Mouse (Mus musculus) CH12.LX (cell line): ENCODE measurements at regions not wholly inside any gene's neighbourhood (a gene's known extent, or its start where the extent isn't known, plus 50 kb on each side); places are given as distances from the start of the nearest gene placed in this dataset.

Source experiments
- DNase-seq: peaks from one replicate; pipeline ENCODE4 v3.0.0-alpha.2; 2013; ENCODE audit errors: extremely low read depth
- H3K27ac ChIP-seq: 2 replicates; pipeline ENCODE4 v1.5.1; 2012; ENCODE audit warnings: low read depth, mild to moderate bottlenecking, control low read depth, moderate library complexity; ENCODE audit not compliant: insufficient read depth
- H3K27me3 ChIP-seq: replicated peaks from 2 replicates; pipeline ENCODE3; 2012; ENCODE audit warnings: inconsistent platforms
- H3K36me3 ChIP-seq, 2 experiments: replicated peaks in 1 of 2; 2 replicates each; pipeline versions ENCODE3 to v1.6.1; 2012; ENCODE audit warnings: inconsistent platforms in 1 of 2, low read length in 1 of 2, mild to moderate bottlenecking in 1 of 2, mixed read lengths in 1 of 2, moderate library complexity in 1 of 2; ENCODE audit not compliant: control insufficient read depth in 1 of 2, insufficient read depth in 1 of 2
- H3K4me1 ChIP-seq, 2 experiments: 2 replicates each; pipeline ENCODE4 v1.6.1; 2012; ENCODE audit warnings: inconsistent platforms in 1 of 2, moderate library complexity in 1 of 2; ENCODE audit not compliant: insufficient read depth in 2 of 2, control insufficient read depth in 1 of 2
- H3K4me2 ChIP-seq: 2 replicates; pipeline ENCODE4 v1.6.1; 2012; ENCODE audit warnings: low read depth, mild to moderate bottlenecking, control low read depth; ENCODE audit not compliant: poor library complexity, insufficient read depth, severe bottlenecking
- H3K4me3 ChIP-seq, 3 experiments: fragments of 150-350 bp in 1 of 3; sonication (generic) in 1 of 3; replicated peaks in 1 of 3; 2 replicates each; pipeline versions ENCODE3 to v1.5.1; 2011 to 2012; ENCODE audit warnings: low read depth in 2 of 3, low read length in 2 of 3, mild to moderate bottlenecking in 2 of 3, moderate library complexity in 2 of 3, control low read depth in 1 of 3, improper control_type of control experiment in 1 of 3, inconsistent platforms in 1 of 3, mixed read lengths in 1 of 3; ENCODE audit not compliant: poor library complexity in 1 of 3
- H3K79me2 ChIP-seq: replicated peaks from 2 replicates; pipeline ENCODE4 v1.6.1; 2012; ENCODE audit warnings: mild to moderate bottlenecking, moderate library complexity; ENCODE audit not compliant: control insufficient read depth, poor library complexity, insufficient read depth, severe bottlenecking; ENCODE audit errors: extremely low read depth
- H3K9ac ChIP-seq: 2 replicates; pipeline ENCODE4 v1.6.1; 2012; ENCODE audit warnings: low read depth, mild to moderate bottlenecking, control low read depth, moderate library complexity; ENCODE audit not compliant: insufficient read depth
- H3K9me3 ChIP-seq: replicated peaks from 2 replicates; pipeline ENCODE3; 2012; ENCODE audit warnings: low read length, inconsistent platforms, mixed read lengths
- CHD1 ChIP-seq: IDR thresholded peaks from 2 replicates; pipeline ENCODE4 v1.6.1; 2012; ENCODE audit warnings: low read depth, low read length, improper control_type of control experiment, inconsistent platforms
- ELF1 ChIP-seq: IDR thresholded peaks from 2 replicates; pipeline ENCODE4 v1.6.1; 2014; ENCODE audit warnings: low read depth, mild to moderate bottlenecking, inconsistent platforms, low read length, improper control_type of control experiment
- EP300 ChIP-seq: IDR thresholded peaks from 2 replicates; pipeline ENCODE4 v1.6.1; 2011; ENCODE audit warnings: low read length, improper control_type of control experiment
- HCFC1 ChIP-seq: IDR thresholded peaks from 2 replicates; pipeline ENCODE4 v1.6.1; 2012; ENCODE audit warnings: low read depth, mild to moderate bottlenecking, inconsistent platforms, low read length, improper control_type of control experiment
- IRF4 ChIP-seq: IDR thresholded peaks from 2 replicates; pipeline ENCODE4 v1.6.1; 2014; ENCODE audit warnings: low read depth, mild to moderate bottlenecking, inconsistent platforms, low read length, improper control_type of control experiment
- JUN ChIP-seq: IDR thresholded peaks from 2 replicates; pipeline ENCODE4 v1.6.1; 2011; ENCODE audit warnings: low read depth, mild to moderate bottlenecking, low read length, improper control_type of control experiment, moderate library complexity; ENCODE audit not compliant: insufficient read depth
- JUND ChIP-seq: conservative IDR thresholded peaks from 2 replicates; pipeline ENCODE4 v1.6.1; 2011; ENCODE audit warnings: low read depth, low read length, improper control_type of control experiment
- MAFK ChIP-seq: IDR thresholded peaks from 2 replicates; pipeline ENCODE4 v1.6.1; 2011; ENCODE audit warnings: low read length, improper control_type of control experiment; ENCODE audit not compliant: insufficient replicate concordance
- MAX ChIP-seq: IDR thresholded peaks from 2 replicates; pipeline ENCODE4 v1.6.1; 2011; ENCODE audit warnings: low read length, improper control_type of control experiment
- MAZ ChIP-seq: IDR thresholded peaks from 2 replicates; pipeline ENCODE4 v1.6.1; 2012; ENCODE audit warnings: low read depth, mild to moderate bottlenecking, inconsistent platforms, low read length, improper control_type of control experiment, moderate library complexity
- MEF2A ChIP-seq: IDR thresholded peaks from 2 replicates; pipeline ENCODE4 v1.6.1; 2014; ENCODE audit warnings: low read depth, mild to moderate bottlenecking, inconsistent platforms, low read length, improper control_type of control experiment, borderline replicate concordance
- PAX5 ChIP-seq: IDR thresholded peaks from 2 replicates; pipeline ENCODE4 v1.6.1; 2012; ENCODE audit warnings: low read length, inconsistent platforms, mixed read lengths
- POLR2AphosphoS2 ChIP-seq: IDR thresholded peaks from 2 replicates; pipeline ENCODE4 v1.6.1; 2011; ENCODE audit warnings: low read depth, low read length, improper control_type of control experiment
- RAD21 ChIP-seq: IDR thresholded peaks from 2 replicates; pipeline ENCODE4 v1.6.1; 2011; ENCODE audit warnings: low read depth, mild to moderate bottlenecking, low read length, improper control_type of control experiment, moderate library complexity
- RCOR1 ChIP-seq: conservative IDR thresholded peaks from 2 replicates; pipeline ENCODE4 v1.6.1; 2012; ENCODE audit warnings: low read depth, mild to moderate bottlenecking, inconsistent platforms, low read length, improper control_type of control experiment
- SIN3A ChIP-seq: IDR thresholded peaks from 2 replicates; pipeline ENCODE4 v1.6.1; 2012; ENCODE audit warnings: low read length, improper control_type of control experiment, inconsistent platforms
- TBP ChIP-seq: conservative IDR thresholded peaks from 2 replicates; pipeline ENCODE4 v1.6.1; 2011; ENCODE audit warnings: low read depth, low read length, improper control_type of control experiment
- UBTF ChIP-seq: IDR thresholded peaks from 2 replicates; pipeline ENCODE4 v1.6.1; 2012; ENCODE audit warnings: low read depth, mild to moderate bottlenecking, inconsistent platforms, low read length, improper control_type of control experiment, moderate library complexity
- USF2 ChIP-seq: conservative IDR thresholded peaks from 2 replicates; pipeline ENCODE4 v1.6.1; 2011; ENCODE audit warnings: low read depth, low read length, improper control_type of control experiment
- ZKSCAN1 ChIP-seq: IDR thresholded peaks from 2 replicates; pipeline ENCODE4 v1.6.1; 2012; ENCODE audit warnings: low read depth, inconsistent platforms, low read length, improper control_type of control experiment, borderline replicate concordance
- ZMIZ1 ChIP-seq: IDR thresholded peaks from 2 replicates; pipeline ENCODE4 v1.6.1; 2012; ENCODE audit warnings: low read depth, mild to moderate bottlenecking, inconsistent platforms, low read length, improper control_type of control experiment
- dilution Hi-C: fragments of 300-500 bp; cut with MboI; formaldehyde crosslinking; loops from 2 replicates; pipeline ENCODE4 v1.14.3; 2020; ENCODE audit warnings: low sequenced_read_pairs; ENCODE audit not compliant: extremely low pct_unique_long_range_greater_than_20kb, extremely low pct_ligation_motif_present
- in situ Hi-C: fragments of 300-500 bp; cut with MboI; formaldehyde crosslinking; loops from 3 replicates; pipeline ENCODE4 v1.14.3; 2019; ENCODE audit warnings: low sequenced_read_pairs, low pct_ligation_motif_present, low pct_unique_long_range_greater_than_20kb, mixed read lengths

DNA sequence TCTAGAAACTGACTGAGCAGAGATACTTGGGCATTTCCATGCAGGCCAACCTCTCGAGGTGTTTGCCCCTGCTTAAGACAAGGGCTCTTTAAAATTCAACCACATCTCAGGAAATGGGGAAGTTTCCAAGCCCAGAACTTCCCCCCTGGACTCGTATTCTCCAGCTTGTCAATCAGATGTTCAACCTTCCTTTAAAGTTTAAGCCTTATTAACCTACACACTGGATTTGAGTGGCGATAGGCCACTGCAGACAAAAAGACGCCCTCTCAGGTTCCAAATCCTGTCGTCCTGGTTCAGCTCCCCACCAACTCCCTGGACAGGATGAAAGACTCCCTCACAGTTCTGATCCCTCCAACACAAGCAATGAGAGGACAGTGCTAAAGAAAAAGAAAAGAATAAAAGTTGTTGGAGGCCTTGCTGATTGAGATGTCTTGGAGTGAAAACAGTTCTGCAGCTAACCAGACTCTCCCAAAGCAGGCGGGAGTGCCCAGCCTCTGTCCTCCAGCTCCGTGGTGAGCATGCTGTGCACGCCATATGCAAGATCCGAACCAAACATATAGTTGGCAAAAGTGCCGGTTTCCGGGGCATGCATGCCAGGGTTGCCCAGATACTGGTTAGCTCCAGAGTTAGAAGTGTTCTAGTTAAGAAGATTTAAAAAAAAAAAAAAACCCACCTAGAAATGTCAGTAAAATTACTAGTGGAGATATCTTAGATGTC is 298.3 kb downstream of the Mycn start:
- no peak for DNase-seq
- Histone ChIP-seq H3K4me1 (peaks cover 0 to 8% of the 10 kb centered on the region in 2 experiments; a peak in 2 of 4 replicates), H3K9me3 (no peaks in the 10 kb centered on the region), H3K36me3 (no peaks in the 10 kb centered on the region), H3K27ac (no peak overlapping the region), H3K4me3 (no peak overlapping the region), H3K9ac (no peak overlapping the region), H3K27me3 (no peaks in the 10 kb centered on the region), H3K4me2 (no peak overlapping the region), H3K79me2 (no peaks in the 10 kb centered on the region)
- TF ChIP-seq RCOR1 (no peak), TBP (no peak), ELF1 (no peak), PAX5 (no peak), HCFC1 (no peak), SIN3A (no peak), CHD1 (no peak), USF2 (no peak), MAZ (no peak), MAFK (no peak), JUND (no peak), EP300 (no peak), MAX (no peak), UBTF (no peak), IRF4 (no peak)
- dilution Hi-C loops (no loop called here), in situ Hi-C loops (loop anchor here (25.0 kb wide), 1 partner anchor 369 kb away; no protein-coding TSS in a partner anchor)

DNA sequence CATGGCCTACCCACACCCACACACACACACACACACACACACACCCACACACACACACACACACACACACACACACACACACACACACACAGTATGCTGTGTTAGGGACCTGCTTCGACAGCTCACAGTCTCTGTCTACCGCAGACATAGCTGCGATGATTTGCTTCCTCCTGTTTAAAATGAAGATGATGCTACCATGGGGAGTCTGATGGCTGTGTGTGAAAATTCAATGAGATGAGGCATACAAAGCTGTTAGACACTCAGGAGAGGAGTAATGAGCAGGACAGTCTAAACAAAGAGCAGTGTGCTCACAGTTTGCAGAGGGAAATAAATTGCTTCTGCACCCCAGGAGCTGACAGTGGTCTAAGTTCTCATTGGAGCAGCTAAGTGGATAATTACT is 306.4 kb downstream of the Mycn start:
- Histone ChIP-seq H3K36me3 (no peaks in the 10 kb centered on the region), H3K4me2 (no peak overlapping the region), H3K27me3 (no peaks in the 10 kb centered on the region)
- TF ChIP-seq MEF2A (no peak), ZKSCAN1 (no peak), ZMIZ1 (no peak), JUN (no peak), RAD21 (no peak), MAX (no peak), MAFK (no peak), USF2 (no peak), POLR2AphosphoS2 (no peak), MAZ (no peak)
- TF ChIP-seq, all 38 proteins: peak for 0
- Histone ChIP-seq H3K9me3 (no peaks in the 10 kb centered on the region), H3K9ac (no peak overlapping the region), H3K4me3 (no peak overlapping the region), H3K79me2 (no peaks in the 10 kb centered on the region), H3K27ac (no peak overlapping the region), H3K4me1 (no peaks in the 10 kb centered on the region)
- dilution Hi-C loops, result no loop called here
- no peak for DNase-seq
- in situ Hi-C loops, result loop anchor here (25.0 kb wide), 1 partner anchor 377 kb away; no protein-coding TSS in a partner anchor
